Mouse (Mus musculus) layer of hippocampus, postnatal 14 days (tissue): ENCODE measurements around the gene Vav3. TPM values are rescaled to one million over a fixed set of nuclear protein-coding genes. Genes with fewer than 3 reads are reported as not detected.

ENCODE experiments used
- DNase-seq, 2 experiments: peaks; one replicate each; pipeline ENCODE4 v3.0.0; 2021 to 2022; ENCODE audit warnings: low spot score in 2 of 2, mixed read lengths in 1 of 2
- total RNA-seq, 2 experiments: library from RNA; stranded (reverse); gene quantifications; 2 replicates each; pipeline ENCODE4 v1.2.3; 2021

Gene Vav3
- total RNA-seq, 2 experiments from 2014 or later: 8.8 to 9.0 TPM

DNA sequence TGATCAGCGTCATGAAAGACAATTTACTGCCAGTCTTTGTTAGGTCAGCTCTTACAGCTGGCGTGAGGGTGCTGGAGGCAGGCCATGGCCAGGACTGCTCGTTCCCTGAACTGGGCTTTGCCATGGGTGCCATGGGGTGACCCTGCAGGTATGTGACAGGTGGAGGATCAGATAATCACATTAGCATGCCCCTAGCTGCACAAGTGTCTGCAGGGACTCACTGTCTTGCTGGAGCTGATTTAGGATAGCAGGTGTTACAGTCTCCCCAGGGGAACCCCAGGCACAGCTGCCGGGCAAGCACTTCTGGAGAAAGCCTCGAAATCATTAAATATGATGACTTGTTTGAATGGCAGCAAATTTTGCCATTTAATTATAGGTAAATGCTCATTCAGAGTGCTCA lies 156.0 kb downstream of the Vav3 start:
- no peak for DNase-seq

DNA sequence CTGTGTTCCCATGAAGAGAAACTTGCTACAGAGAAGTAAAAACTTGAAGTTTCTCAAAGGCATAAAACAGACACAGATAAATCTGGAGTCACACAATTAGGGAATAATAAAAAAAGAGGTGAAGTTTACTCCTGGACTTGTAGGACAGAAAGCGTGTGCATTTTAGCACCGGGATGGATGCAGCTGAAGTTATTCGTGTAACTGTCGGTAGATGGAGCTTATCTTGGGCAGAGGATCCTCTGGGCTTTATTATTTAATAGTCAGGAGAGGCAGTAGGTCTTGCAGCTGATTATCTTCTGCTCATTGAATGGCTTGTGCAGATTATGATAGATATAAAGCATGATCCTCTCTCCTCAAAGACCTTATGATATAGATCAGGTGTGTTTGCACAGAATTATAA lies 156.6 kb downstream of the Vav3 start:
- DNase-seq: no peak

GRCm38 (mm10) chr3:109499861-109500456 lies 159.5 kb downstream of the Vav3 start:
- no peak for DNase-seq

DNA sequence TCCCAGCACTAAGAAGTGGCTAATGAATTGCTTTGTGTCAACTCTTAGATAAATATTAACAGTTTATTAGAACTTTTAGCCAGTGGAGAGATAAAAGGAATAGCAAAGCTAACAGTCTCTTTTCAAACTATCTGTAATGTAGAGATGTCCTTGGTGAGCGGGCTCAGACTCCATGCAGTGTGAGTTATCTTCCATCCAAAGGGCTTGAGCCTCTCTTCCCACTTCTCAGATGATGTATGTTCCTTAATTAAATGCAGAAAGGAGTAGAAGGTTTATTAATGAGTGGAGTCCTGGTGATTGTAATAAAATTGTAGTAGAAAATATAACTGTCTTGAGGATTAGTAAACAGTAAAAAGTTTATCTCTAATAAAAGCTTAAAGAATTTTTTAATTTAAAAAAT lies 169.3 kb downstream of the Vav3 start:
- no peak for DNase-seq

- DNase-seq: no peak
These were observed 171.4 kb downstream of the Vav3 start for GRCm38 (mm10) chr3:109511849-109512248.

DNA sequence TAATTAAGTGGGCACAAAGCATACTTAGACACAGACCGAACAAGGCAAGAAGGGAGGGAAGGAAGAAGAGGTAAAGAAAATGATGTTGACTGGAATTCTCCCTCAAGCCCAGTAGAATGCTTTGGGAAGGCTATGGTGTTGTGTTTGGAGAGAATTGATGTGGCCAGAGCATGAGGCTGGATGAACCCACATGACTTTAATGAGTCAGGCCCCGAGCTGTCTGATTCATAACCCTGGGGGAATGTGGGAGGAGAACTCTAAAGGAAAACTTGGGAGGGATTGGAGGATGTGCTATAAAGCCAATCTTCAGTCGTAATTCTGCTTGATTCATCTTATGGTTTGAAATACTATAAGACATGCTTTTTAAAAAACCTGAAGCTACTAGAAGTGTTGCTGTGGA lies 175.0 kb downstream of the Vav3 start:
- no peak for DNase-seq

DNA sequence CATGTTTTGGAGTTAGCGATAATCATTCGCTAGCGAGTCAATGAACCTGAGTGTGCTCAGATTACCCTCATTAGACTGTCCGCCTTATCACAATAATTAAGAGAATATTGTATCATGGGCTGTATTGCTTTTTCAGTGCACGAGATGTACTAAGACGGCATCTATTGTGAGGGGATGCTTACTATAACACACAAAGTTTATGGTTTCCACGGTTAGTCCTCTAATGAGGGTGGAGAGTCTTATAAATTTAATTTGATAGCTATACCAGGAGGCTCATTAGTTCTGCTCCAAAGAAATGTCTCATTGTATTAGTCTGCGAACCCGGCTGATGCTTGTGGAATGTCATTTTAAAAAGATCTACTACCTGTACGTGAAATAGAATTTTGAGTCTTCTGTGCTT lies 175.9 kb downstream of the Vav3 start:
- no peak for DNase-seq

- DNase-seq: no peak
These were observed 181.7 kb downstream of the Vav3 start for GRCm38 (mm10) chr3:109522115-109522514.

DNA sequence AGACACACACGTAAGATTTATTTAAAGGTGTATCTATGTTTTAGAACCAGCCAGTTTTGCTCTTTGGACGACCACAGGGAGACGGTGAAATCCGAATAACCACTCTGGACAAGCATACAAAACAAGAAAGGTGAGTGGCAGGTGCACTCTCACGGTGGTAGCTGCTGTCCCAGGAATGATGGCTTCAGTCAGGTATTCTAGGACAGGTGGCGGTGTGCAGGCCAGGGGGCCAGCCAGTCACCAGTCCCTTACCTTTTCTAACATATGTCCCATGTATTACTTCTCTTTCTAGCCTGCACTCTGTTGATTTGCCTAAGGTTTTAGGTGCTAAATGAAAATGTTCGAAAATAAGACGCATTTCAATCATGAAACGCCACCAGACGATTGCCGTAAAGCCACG lies 185.4 kb downstream of the Vav3 start:
- DNase-seq: no peak

DNA sequence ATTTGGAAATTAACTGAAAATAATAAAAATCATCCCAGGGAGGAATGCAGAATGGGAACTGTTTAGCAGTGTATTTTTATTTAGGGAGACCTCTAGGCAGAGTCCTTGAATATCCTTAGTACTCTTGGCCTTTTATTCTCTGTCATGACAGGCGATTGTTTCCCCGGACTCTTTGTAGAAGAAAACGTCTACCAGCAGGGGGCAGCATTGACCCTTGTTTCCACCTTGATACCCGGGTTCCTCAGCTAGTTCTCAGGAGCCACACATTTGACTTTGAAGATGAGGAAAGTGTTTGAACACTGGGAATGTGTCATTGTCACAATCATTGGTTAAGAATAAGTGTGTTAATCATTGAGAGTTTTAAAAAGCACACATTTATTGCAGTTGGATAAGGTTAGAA lies 185.8 kb downstream of the Vav3 start:
- DNase-seq: peak; percentile 77 to 84

GRCm38 (mm10) chr3:109526651-109527050 lies 186.2 kb downstream of the Vav3 start:
- DNase-seq: no peak

- DNase-seq: peak in 1 of 2 experiments; percentile 8
These were observed 188.2 kb downstream of the Vav3 start for GRCm38 (mm10) chr3:109528688-109529087.

GRCm38 (mm10) chr3:109537686-109538085 lies 197.2 kb downstream of the Vav3 start:
- DNase-seq: no peak

DNA sequence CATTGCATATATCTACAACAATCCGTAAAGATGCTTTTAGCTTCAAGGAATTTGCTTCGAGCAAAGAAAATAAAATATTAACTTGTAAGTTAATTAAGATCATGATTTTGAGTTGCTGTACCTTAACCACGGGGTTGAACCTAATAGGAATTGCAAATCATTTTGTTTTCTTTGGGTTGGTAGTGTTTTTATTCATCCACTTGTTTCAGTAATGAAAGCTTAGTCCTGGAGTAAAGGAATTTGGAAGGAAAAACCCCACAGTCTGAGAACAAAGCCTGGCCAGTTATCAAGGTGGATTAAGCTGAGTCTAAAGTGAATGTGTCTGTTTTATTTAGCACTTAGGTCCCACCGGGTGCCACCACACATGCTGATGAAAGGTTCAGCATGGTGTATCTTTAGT lies 199.6 kb downstream of the Vav3 start:
- DNase-seq: no peak

- no peak for DNase-seq
These were observed 204.2 kb downstream of the Vav3 start for GRCm38 (mm10) chr3:109544476-109545221.

- DNase-seq: no peak
These were observed 216.9 kb downstream of the Vav3 start for GRCm38 (mm10) chr3:109557329-109557728.

DNA sequence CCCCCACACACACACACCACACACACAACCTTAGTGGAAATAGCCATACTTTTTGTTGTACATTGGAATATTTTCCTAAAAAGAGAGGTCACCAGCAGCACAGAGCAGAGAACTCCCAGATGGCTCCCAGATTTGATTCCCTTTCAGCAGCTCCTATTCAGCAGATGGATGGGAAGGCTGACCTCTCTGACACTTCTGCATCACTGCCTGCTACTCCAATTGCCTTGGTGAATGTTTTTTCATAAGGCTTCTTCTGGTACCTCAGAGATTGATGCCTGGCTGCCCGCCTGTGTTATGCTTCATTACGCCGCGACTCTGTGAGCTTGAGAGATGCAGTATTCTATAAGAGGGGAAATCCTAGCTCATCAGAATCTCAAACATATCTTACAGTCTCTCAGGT lies 220.8 kb downstream of the Vav3 start:
- DNase-seq: no peak

- DNase-seq: no peak
These were observed 221.3 kb downstream of the Vav3 start for GRCm38 (mm10) chr3:109561776-109562175.

- no peak for DNase-seq
These were observed 221.8 kb downstream of the Vav3 start for GRCm38 (mm10) chr3:109562268-109562667.

- DNase-seq: no peak
These were observed 224.0 kb downstream of the Vav3 start for GRCm38 (mm10) chr3:109564443-109564842.

GRCm38 (mm10) chr3:109568542-109569265 lies 228.3 kb downstream of the Vav3 start:
- DNase-seq: no peak

DNA sequence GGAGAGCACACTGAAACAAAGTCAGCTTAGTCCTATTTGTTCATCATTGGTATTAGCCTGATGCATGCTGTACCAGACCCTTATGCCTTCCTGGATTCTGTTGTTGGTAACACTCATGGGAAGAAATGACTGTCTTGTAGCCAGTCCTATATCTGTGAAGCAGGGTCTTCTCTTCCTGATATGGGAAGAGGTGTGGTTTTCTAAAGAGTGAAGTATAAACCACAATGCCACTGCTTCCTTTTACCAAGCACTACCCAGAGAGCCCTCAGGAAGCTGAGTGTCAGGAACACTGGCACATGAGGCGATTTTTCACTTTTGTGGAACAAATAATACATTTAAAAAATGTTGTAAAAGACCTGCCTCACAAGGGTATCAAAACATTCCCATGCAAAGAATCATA lies 231.0 kb downstream of the Vav3 start:
- no peak for DNase-seq
